Mouse (Mus musculus): Measurements from ENCODE around the gene Rps6ka1. TPM values are rescaled to one million over a fixed set of nuclear protein-coding genes. Genes with fewer than 3 reads are reported as not detected.
A peak's percentile ranks its signal among the peaks of the same experiment; 100 is the strongest.

The Rps6ka1 gene
- polyA plus RNA-seq, 1 experiment from 2014 or later: 34.5 TPM

- H3K4me3 ChIP-seq: no peak overlapping the region
- peaks cover 12% of the 10 kb centered on the region for H3K27me3 ChIP-seq (ENCODE audit: low read depth, poor library complexity, severe bottlenecking)
- 81% methylated on average over 6 of the region's 6 CpGs for WGBS
- H3K9me3 ChIP-seq (replicated peaks): no peaks in the 10 kb centered on the region
- H3K27ac ChIP-seq (replicated peaks): no peak overlapping the region
- DNase-seq (ENCODE audit: low spot score): no peak
- peaks cover 22% of the 10 kb centered on the region for H3K4me1 ChIP-seq
- H3K36me3 ChIP-seq: no peaks in the 10 kb centered on the region
Observed at GRCm38 (mm10) chr4:133827354-133827753, 60.2 kb downstream of the Rps6ka1 start.

GRCm38 (mm10) chr4:133825731-133826130 is 61.9 kb downstream of the Rps6ka1 start:
- no peak for DNase-seq (ENCODE audit: low spot score)
- 70% methylated on average over 3 of the region's 3 CpGs for WGBS
- no peak overlapping the region for H3K27ac ChIP-seq (replicated peaks)
- peaks cover 12% of the 10 kb centered on the region for H3K27me3 ChIP-seq (ENCODE audit: low read depth, poor library complexity, severe bottlenecking)
- no peak overlapping the region for H3K4me3 ChIP-seq
- no peaks in the 10 kb centered on the region for H3K9me3 ChIP-seq (replicated peaks)
- peaks cover 26% of the 10 kb centered on the region for H3K4me1 ChIP-seq
- no peaks in the 10 kb centered on the region for H3K36me3 ChIP-seq

GRCm38 (mm10) chr4:133820806-133821560 is 66.6 kb downstream of the Rps6ka1 start:
- 51% methylated on average over 9 of the region's 9 CpGs for WGBS
- Histone ChIP-seq H3K27me3 (ENCODE audit: low read depth, poor library complexity, severe bottlenecking) (0 out of 2 replicates have a peak, but pooled peaks cover 5% of the 10 kb centered on the region), H3K4me3 (no peak overlapping the region), H3K4me1 (peaks cover 14% of the 10 kb centered on the region), H3K36me3 (no peaks in the 10 kb centered on the region), H3K9me3 (replicated peaks) (no peaks in the 10 kb centered on the region), H3K27ac (replicated peaks) (0 out of 2 replicates have a peak overlapping the region, but pooled peaks have one; percentile 17)
- DNase-seq (ENCODE audit: low spot score): no peak

GRCm38 (mm10) chr4:133820166-133820565 is 67.4 kb downstream of the Rps6ka1 start:
- DNase-seq (ENCODE audit: low spot score): no peak
- WGBS: 56% methylated on average over 4 of the region's 4 CpGs
- Histone ChIP-seq H3K4me3 (no peak overlapping the region), H3K4me1 (peaks cover 22% of the 10 kb centered on the region), H3K36me3 (no peaks in the 10 kb centered on the region), H3K27me3 (ENCODE audit: low read depth, poor library complexity, severe bottlenecking) (0 out of 2 replicates have a peak, but pooled peaks cover 5% of the 10 kb centered on the region), H3K9me3 (replicated peaks) (no peaks in the 10 kb centered on the region), H3K27ac (replicated peaks) (no peak overlapping the region)

- Histone ChIP-seq H3K4me1 (peaks cover 36% of the 10 kb centered on the region), H3K27ac (replicated peaks) (no peak overlapping the region), H3K9me3 (replicated peaks) (no peaks in the 10 kb centered on the region), H3K36me3 (no peaks in the 10 kb centered on the region), H3K4me3 (no peak overlapping the region), H3K27me3 (ENCODE audit: low read depth, poor library complexity, severe bottlenecking) (0 out of 2 replicates have a peak, but pooled peaks cover 5% of the 10 kb centered on the region)
- DNase-seq (ENCODE audit: low spot score): no peak
- 97% methylated on average over 5 of the region's 5 CpGs for whole genome bisulfite sequencing
Observed at GRCm38 (mm10) chr4:133817356-133817755, 70.2 kb downstream of the Rps6ka1 start.

- DNase-seq (ENCODE audit: low spot score): no peak
- Histone ChIP-seq H3K4me1 (peaks cover 36% of the 10 kb centered on the region), H3K27me3 (ENCODE audit: low read depth, poor library complexity, severe bottlenecking) (0 out of 2 replicates have a peak, but pooled peaks cover 5% of the 10 kb centered on the region), H3K9me3 (replicated peaks) (no peaks in the 10 kb centered on the region), H3K36me3 (no peaks in the 10 kb centered on the region), H3K4me3 (peak overlapping the region; percentile 68), H3K27ac (replicated peaks) (peak overlapping the region; percentile 100)
- 29% methylated on average over 7 of the region's 7 CpGs for WGBS
Observed at GRCm38 (mm10) chr4:133816504-133816875, 71.1 kb downstream of the Rps6ka1 start.

- no peaks in the 10 kb centered on the region for H3K36me3 ChIP-seq
- DNase-seq (ENCODE audit: low spot score): peak; percentile 56
- H3K4me1 ChIP-seq: peaks cover 34% of the 10 kb centered on the region
- H3K4me3 ChIP-seq: peak overlapping the region; percentile 68
- H3K9me3 ChIP-seq (replicated peaks): no peaks in the 10 kb centered on the region
- H3K27ac ChIP-seq (replicated peaks): peak overlapping the region; percentile 100
- 0 out of 2 replicates have a peak, but pooled peaks cover 5% of the 10 kb centered on the region for H3K27me3 ChIP-seq (ENCODE audit: low read depth, poor library complexity, severe bottlenecking)
- WGBS: 1% methylated on average over 16 of the region's 16 CpGs
Observed at GRCm38 (mm10) chr4:133815635-133816503, 71.7 kb downstream of the Rps6ka1 start.

GRCm38 (mm10) chr4:133814804-133815515 is 72.6 kb downstream of the Rps6ka1 start:
- Histone ChIP-seq H3K27me3 (ENCODE audit: low read depth, poor library complexity, severe bottlenecking) (0 out of 2 replicates have a peak, but pooled peaks cover 5% of the 10 kb centered on the region), H3K9me3 (replicated peaks) (no peaks in the 10 kb centered on the region), H3K4me3 (peak overlapping the region; percentile 68), H3K27ac (replicated peaks) (peak overlapping the region; percentile 100), H3K4me1 (peaks cover 32% of the 10 kb centered on the region), H3K36me3 (no peaks in the 10 kb centered on the region)
- 2% methylated on average over 25 of the region's 25 CpGs for WGBS
- peak; percentile 44 for DNase-seq (ENCODE audit: low spot score)

GRCm38 (mm10) chr4:133813992-133814803 is 73.4 kb downstream of the Rps6ka1 start:
- Histone ChIP-seq H3K36me3 (no peaks in the 10 kb centered on the region), H3K27ac (replicated peaks) (peak overlapping the region; percentile 100), H3K4me1 (peaks cover 32% of the 10 kb centered on the region), H3K27me3 (ENCODE audit: low read depth, poor library complexity, severe bottlenecking) (0 out of 2 replicates have a peak, but pooled peaks cover 5% of the 10 kb centered on the region), H3K9me3 (replicated peaks) (no peaks in the 10 kb centered on the region), H3K4me3 (peak overlapping the region; percentile 68)
- peak; percentile 89 for DNase-seq (ENCODE audit: low spot score)
- under 1% methylated on average over 72 of the region's 80 CpGs for WGBS

GRCm38 (mm10) chr4:133813174-133813991 is 74.2 kb downstream of the Rps6ka1 start:
- 0 out of 2 replicates have a peak, but pooled peaks cover 5% of the 10 kb centered on the region for H3K27me3 ChIP-seq (ENCODE audit: low read depth, poor library complexity, severe bottlenecking)
- peak overlapping the region; percentile 100 for H3K27ac ChIP-seq (replicated peaks)
- peak overlapping the region; percentile 68 for H3K4me3 ChIP-seq
- DNase-seq (ENCODE audit: low spot score): peak; percentile 96
- no peaks in the 10 kb centered on the region for H3K9me3 ChIP-seq (replicated peaks)
- WGBS: under 1% methylated on average over 99 of the region's 101 CpGs
- H3K4me1 ChIP-seq: peaks cover 32% of the 10 kb centered on the region
- no peaks in the 10 kb centered on the region for H3K36me3 ChIP-seq

All from midbrain, embryonic 10.5 days (tissue).